Mouse (Mus musculus): ENCODE measurements around the gene Cx3cr1.

The Cx3cr1 gene

DNA sequence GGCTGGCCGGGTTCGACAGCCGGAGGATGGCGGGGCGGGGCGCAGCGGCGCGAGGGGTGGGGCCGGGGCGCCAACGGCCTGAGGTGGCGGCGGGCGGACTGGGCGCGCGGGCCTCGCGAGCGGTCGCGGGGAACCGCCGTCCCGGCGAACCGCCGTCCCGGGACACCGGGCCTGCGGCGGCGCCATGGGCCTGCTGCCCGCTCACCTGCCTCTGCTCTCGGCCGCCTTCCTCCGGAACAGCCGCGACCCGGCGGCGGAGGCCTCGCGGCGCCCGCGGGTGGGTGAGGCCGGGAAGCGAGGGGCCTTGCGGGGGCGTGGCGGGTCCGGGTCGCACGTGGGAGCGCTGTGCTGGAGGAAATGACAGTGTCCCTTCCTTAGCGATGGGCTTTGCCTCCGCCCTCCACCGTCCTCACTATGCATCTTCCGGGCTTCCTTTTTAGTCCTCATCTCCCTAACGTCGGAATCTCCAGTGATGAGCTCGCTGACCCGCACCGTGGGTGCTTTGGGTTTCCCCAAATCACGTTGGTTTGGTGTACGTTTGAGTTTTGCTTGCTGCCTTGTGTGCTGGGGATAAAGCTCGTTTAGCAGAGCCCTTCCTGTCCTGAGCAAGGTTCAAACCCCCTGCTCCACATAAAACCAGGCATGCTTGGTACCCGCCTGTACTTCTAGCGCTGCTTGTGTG lies 174.5 kb downstream of the Cx3cr1 start:
- DNase-seq (ENCODE audit: extremely low spot score, low read depth, low spot score), result no peak

DNA sequence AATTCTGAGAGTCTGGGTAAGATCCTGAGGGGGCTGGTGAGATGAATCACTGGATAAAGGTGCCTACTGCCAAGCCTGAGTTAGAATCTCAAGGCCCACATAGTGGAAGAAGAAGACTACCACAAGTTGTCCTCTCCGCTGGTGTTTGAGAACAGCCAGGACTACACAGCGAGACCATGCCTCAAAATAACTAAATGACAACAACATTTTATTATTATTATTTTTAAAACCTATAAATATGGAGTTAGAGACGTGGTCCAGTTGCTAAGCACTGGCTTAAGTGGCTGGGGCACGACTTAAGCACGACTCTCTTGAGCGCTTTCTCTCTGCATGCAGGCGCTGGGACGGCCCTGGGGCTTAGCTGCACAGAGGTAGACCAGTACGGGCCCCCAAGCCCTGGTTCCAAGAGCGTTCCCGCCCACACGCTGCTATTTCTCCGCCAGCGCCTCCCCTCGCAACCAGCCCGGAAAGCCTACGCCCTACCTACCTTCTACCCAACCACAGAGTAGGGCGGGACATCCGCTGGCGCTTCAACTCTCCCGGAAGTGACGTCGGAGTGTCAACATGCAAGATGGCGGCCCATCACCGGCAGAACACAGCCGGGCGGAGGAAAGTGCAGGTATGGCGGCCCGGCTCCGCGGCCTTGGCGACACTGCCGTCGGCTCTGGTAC lies 175.2 kb downstream of the Cx3cr1 start, which contains the start of gene Wdr48:
Gene Wdr48 (plus strand): TSS at position 540 of the 671 bp plus-strand sequence.
- peak; percentile 97 for DNase-seq (ENCODE audit: extremely low spot score, low read depth, low spot score)

DNA sequence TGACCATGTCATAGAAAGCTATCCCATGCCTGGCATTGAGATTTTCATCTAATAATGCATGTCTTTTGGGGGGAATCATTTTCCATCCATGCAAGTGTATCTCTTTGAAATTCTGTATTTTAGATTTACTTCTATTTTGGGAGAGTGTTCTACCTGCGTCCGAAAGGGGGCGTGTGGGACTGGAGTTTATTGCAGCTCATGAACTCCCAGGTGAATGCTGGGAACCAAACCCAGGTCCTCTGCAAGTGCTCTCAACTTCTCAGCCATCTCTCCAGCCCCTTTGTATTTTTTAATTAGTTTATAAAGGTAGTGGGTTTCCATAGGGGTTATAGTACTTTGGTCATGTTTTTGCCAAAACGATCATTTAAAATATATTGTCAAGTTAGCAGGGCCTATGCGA lies 175.8 kb downstream of the Cx3cr1 start:
- no peak for DNase-seq (ENCODE audit: extremely low spot score, low read depth, low spot score)

DNA sequence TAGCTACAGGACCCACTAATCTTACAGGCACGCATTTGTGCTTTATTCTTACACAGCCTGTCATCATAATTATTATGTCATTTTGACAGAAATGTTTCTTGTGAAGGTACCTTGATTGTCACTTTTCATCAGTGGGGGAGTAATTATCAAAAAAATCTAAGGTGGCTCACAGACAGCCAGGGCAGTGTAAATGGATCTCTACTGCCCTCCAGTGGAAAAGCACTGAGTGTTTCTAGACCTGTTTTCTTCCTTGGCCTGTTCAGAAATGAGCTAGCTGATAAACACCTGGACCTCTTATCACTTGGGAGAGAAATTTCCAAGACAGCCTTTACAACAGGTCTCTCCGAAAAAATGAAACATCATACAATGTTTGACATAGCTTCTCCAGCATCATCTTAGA lies 179.0 kb downstream of the Cx3cr1 start:
- DNase-seq (ENCODE audit: extremely low spot score, low read depth, low spot score), result no peak

DNA sequence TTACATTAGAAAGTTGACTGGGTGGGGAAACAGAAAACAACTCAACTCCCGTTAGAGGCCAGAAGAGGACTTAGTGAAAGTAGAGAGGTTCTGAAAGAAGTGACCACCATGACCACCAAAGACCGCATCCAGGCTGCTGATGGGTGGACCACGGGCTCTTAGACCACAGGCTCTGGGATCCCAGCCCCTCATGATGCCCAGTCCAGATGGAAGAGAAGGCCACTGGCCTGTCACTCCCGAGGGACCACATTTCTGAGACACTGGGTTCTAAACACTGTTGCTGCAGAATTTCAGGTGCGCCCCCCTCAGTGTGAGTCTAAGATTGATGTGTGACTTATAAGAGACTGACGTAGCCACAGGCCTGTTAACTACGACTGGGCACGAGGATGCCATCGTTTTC lies 180.2 kb downstream of the Cx3cr1 start:
- DNase-seq (ENCODE audit: extremely low spot score, low read depth, low spot score), result no peak

DNA sequence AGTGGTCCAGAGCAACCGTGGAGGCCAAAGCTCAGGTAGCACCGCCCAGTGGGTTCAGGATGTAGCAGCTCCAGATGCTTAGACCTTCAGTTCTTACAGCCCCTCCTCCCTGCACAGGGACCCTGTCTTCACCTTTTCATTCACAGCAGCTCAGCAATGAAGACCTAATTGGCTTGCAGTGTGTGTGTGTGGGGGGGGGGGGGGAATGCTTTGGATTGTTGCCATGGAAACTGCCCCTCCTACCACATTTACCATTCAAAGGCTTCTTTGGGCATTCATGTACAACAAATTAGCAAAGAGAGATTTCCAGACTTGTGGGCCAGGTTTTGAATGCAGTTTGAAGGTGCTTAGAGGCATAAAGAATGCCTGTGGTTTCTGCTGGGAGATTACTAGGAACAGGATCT lies 180.8 kb downstream of the Cx3cr1 start:
- no peak for DNase-seq (ENCODE audit: extremely low spot score, low read depth, low spot score)

DNA sequence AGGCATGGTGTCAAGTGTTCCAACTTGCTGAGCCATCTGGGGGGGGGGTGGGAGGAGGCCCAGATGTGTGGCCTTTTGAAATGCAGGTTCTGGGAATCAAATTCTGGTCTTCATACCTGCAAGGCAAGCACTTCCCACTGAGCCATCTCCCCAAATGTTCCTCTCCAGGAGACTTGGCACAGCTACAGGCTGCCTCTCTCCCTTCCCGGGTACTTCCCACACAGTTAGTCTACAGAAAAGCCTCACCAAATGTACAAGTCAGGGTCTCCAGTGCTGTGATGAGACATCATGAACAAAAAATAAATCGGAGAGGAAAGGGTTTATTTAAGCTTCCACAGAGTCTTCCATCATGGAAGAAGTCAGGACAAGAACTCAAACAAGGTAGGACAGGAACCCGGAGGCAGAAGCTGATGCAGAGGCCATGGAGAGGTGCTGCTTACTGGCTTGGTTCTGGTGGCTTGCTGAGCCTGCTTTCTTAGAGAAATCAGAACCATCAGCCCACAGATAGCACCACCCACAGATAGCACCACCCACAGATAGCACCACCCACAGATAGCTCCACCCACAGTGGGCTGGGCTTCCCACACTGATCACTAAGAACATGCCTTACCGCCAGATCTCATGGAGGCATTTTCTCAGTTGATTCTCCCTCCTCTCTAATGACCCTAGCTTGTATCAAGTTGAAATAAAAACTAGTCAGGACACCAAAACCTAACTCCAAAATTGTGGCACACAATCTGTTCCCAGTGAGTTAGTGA lies 182.4 kb downstream of the Cx3cr1 start:
- no peak for DNase-seq (ENCODE audit: extremely low spot score, low read depth, low spot score)

DNA sequence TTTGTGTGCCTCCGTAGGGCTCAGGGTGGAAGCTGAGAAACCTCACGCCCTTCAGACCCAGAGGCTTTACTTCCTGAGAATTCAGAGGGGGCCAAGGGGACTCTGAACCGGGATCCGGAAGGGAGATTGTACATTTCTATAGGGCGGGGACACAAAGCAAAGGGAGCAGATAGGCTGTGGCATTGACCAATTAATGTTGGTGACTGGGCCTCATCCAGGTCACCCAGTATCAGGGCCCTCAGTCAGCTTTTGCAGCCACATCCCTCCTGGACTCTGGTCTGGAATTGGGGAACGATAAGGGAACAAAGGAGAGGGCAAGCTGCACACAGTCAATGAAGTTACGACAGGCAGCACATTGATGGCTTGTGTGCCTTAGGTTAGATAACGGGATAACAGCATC lies 215.5 kb downstream of the Cx3cr1 start:
- no peak for DNase-seq (ENCODE audit: extremely low spot score, low read depth, low spot score)

DNA sequence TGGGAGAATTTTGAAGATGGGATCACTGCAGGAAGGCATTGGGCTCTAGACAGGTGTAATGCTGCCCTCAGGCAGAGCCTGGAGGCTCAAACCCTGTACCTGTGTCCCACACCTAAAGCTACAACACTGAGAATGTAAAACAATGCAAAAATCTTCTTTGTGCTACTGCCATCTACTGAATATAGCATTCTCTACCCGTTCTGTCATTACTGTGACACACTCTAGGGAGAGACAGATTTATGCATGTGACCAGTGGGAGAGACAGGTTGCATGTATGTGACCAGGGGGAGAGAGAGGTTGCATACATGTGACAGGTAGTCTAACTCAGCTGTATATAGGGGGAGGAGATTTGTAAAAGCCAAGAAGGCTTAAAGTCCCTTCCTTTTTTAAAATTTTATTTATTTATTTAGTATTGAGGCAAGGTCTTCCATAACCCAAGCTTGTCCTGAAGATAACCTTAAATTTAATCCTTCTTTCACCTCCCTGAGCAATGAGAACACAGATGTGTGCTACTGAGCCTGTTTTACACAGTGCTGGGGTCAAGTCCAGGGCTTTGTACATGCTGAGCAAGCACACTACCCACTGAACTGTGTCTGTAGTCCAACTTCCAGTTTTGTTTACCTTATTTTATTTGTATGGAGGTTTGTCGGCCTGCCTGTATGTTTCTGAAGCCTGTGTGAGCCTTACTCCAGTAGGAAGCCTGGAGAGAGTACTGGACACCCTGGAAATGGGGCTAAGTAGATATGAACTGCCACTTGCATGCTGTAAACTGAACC lies 216.4 kb downstream of the Cx3cr1 start:
- no peak for DNase-seq (ENCODE audit: extremely low spot score, low read depth, low spot score)

DNA sequence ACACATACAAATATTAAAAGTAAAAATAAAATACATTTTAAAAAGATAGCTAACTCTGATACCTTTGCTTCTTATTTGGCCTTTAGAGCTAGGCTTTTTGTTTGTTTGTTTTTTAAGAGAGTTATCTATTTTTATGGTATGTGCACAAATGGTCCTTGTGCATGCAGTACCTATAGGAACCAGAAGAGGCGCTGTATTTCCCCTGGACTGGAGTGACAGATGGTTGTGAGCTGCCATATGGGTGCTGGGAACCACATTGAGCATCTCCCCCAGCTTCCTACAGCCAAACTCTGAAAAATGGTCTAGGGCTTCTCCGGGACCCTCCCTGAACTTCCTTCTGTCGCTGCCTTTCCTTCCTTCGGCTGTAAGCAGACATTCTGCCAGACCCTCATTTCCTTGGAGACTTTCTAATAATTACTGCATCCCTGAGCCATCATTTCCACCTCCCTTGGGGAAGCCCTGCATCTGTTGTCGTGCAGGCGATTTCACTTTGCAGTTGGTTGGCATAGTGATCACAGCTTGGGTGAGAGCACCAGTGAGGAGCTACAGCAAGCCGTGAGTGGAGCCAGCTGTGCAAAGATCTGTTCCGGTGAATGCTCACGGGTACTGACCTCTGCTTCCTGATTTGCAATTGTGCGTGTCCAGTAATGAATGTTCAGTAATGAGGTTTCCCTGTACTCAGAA lies 217.2 kb downstream of the Cx3cr1 start:
- DNase-seq (ENCODE audit: extremely low spot score, low read depth, low spot score), result no peak
